8 mouse cellular contexts compared by ENCODE assay signal in genomic region chr17:49182485-49182884, GRCm38 (mm10).
DNase-seq lines count a peak whose midpoint lies in the region; ATAC-seq lines count a peak whose summit lies in the region.

No protein-coding gene starts in this region.

- H3K36me3 ChIP-seq in kidney, embryonic 14.5 days (ENCODE audit: control insufficient read depth, insufficient read depth, low read length): no peaks in the 10 kb centered on the region
- H3K36me3 ChIP-seq in limb, embryonic 12.5 days: no peaks in the 10 kb centered on the region

- no peaks in the 10 kb centered on the region for H3K9me3 ChIP-seq in kidney, embryonic 14.5 days (ENCODE audit: control insufficient read depth, low read length)
- H3K9me3 ChIP-seq in limb, embryonic 12.5 days: no peaks in the 10 kb centered on the region

- 0 out of 2 replicates have a peak, but pooled peaks cover 5% of the 10 kb centered on the region for H3K27me3 ChIP-seq in kidney, embryonic 14.5 days (ENCODE audit: control insufficient read depth, insufficient read depth, low read length)
- H3K27me3 ChIP-seq in limb, embryonic 12.5 days: peaks cover 17% of the 10 kb centered on the region

- intact Hi-C loops in heart, postnatal 36 days (cut with DNase I): loop anchor here (1.0 to 10.0 kb wide), 2 partner anchors 251 to 718 kb away; no protein-coding TSS in a partner anchor

- 0 out of 2 replicates have a peak, but pooled peaks cover 3% of the 10 kb centered on the region for H3K4me1 ChIP-seq in kidney, embryonic 14.5 days (ENCODE audit: control insufficient read depth, insufficient read depth, low read length)
- 0 out of 2 replicates have a peak, but pooled peaks cover 4% of the 10 kb centered on the region for H3K4me1 ChIP-seq in limb, embryonic 12.5 days (replicated peaks)

- no peak overlapping the region for H3K4me2 ChIP-seq in kidney, embryonic 14.5 days (replicated peaks; ENCODE audit: low read depth, low read length)
- H3K4me2 ChIP-seq in limb, embryonic 12.5 days: no peak overlapping the region

- peak; percentile 18 for DNase-seq in kidney, adult 11 months
- DNase-seq in NIH3T3 (ENCODE audit: low read depth): peak; percentile 6
- DNase-seq in adrenal gland, postnatal 36 days: peak; percentile 37 to 64
- DNase-seq in heart, postnatal 36 days: peak; percentile 31 to 46
- peak; percentile 51 for DNase-seq in testis, postnatal 10 days (ENCODE audit: low spot score)
- DNase-seq in right cerebral cortex, postnatal 10 days (ENCODE audit: low spot score in 2 of 2): no peak

- H3K9ac ChIP-seq in kidney, embryonic 14.5 days (ENCODE audit: low read depth, low read length): no peak overlapping the region
- no peak overlapping the region for H3K9ac ChIP-seq in limb, embryonic 12.5 days (replicated peaks)

- H3K27ac ChIP-seq in kidney, embryonic 14.5 days (ENCODE audit: low read depth, low read length): no peak overlapping the region
- no peak overlapping the region for H3K27ac ChIP-seq in limb, embryonic 12.5 days

- no peak for ATAC-seq in kidney, embryonic 14.5 days (ENCODE audit: low FRiP score, low TSS enrichment)
- ATAC-seq in limb, embryonic 12.5 days (ENCODE audit: insufficient number of reproducible peaks, insufficient read depth, low FRiP score, low TSS enrichment, low read depth): peak; percentile 40; the same call in 1 of the 2 replicates

- 3% methylated on average over 4 of the region's 4 CpGs for WGBS in kidney, embryonic 14.5 days
- 8% methylated on average over 4 of the region's 4 CpGs for WGBS in limb, embryonic 12.5 days

- no peak overlapping the region for H3K4me3 ChIP-seq in kidney, embryonic 14.5 days (ENCODE audit: low read length)
- H3K4me3 ChIP-seq in limb, embryonic 12.5 days (replicated peaks): no peak overlapping the region

Comparison
In these comparisons a context has a peak if more than half of its experiments do, and no peak if none do; other contexts are left out.
1. DNase-seq: peak in kidney, adult 11 months (single experiment), NIH3T3 (single experiment), adrenal gland, postnatal 36 days (2 of 2), heart, postnatal 36 days (2 of 2) and testis, postnatal 10 days (single experiment); none in right cerebral cortex, postnatal 10 days (0 of 2).